Mouse (Mus musculus) midbrain, embryonic 14.5 days (tissue): Measurements from ENCODE around the gene Bach2. TPM values are rescaled to one million over a fixed set of nuclear protein-coding genes. Genes with fewer than 3 reads are reported as not detected.
A peak's percentile ranks its signal among the peaks of the same experiment; 100 is the strongest.

Experiments
- ATAC-seq: fragments of 200-750 bp; cut with Nextera tagmentation; 2 replicates; pipeline ENCODE4 v1.8.0; 2017; ENCODE audit warnings: moderate number of reproducible peaks, moderate library complexity; ENCODE audit not compliant: low FRiP score, low TSS enrichment
- DNase-seq: peaks from one replicate; pipeline ENCODE4 v3.0.0-alpha.2; 2015
- H3K27ac ChIP-seq: fragments of 300-500 bp; sonication (generic); replicated peaks from 2 replicates; pipeline ENCODE4 v1.5.1; 2014; ENCODE audit warnings: mild to moderate bottlenecking, low read depth, low read length, moderate library complexity
- H3K27me3 ChIP-seq: fragments of 300-500 bp; sonication (generic); 2 replicates; pipeline ENCODE4 v1.6.1; 2014; ENCODE audit warnings: low read length, control low read depth, mixed read lengths; ENCODE audit not compliant: control insufficient read depth, insufficient read depth
- H3K36me3 ChIP-seq: fragments of 300-500 bp; sonication (generic); 2 replicates; pipeline ENCODE4 v1.6.1; 2014; ENCODE audit warnings: low read length, control low read depth; ENCODE audit not compliant: control insufficient read depth, insufficient read depth
- H3K4me1 ChIP-seq: fragments of 300-500 bp; sonication (generic); 2 replicates; pipeline ENCODE4 v1.6.1; 2014; ENCODE audit warnings: mild to moderate bottlenecking, antibody characterized with exemption, low read length, control low read depth; ENCODE audit not compliant: control insufficient read depth, insufficient read depth
- H3K4me2 ChIP-seq: fragments of 300-500 bp; sonication (generic); 2 replicates; pipeline ENCODE4 v1.6.1; 2014; ENCODE audit warnings: mild to moderate bottlenecking, low read length, moderate library complexity
- H3K4me3 ChIP-seq: fragments of 300-500 bp; sonication (generic); replicated peaks from 2 replicates; pipeline ENCODE4 v1.5.1; 2014; ENCODE audit warnings: low read depth, low read length
- H3K9ac ChIP-seq: fragments of 300-500 bp; sonication (generic); replicated peaks from 2 replicates; pipeline ENCODE4 v1.6.1; 2014; ENCODE audit warnings: mild to moderate bottlenecking, low read length, moderate library complexity
- H3K9me3 ChIP-seq: fragments of 300-500 bp; sonication (generic); 2 replicates; pipeline ENCODE4 v1.6.1; 2016; ENCODE audit warnings: low read length, control low read depth, mixed read lengths; ENCODE audit not compliant: control insufficient read depth
- WGBS: fragments of 180-500 bp; shearing (Covaris S2); extraction: QIAGEN DNeasy Blood & Tissue Kit; methylation state at CpG from one replicate; pipeline ENCODE4 v1.1.7; 2014; 5-methylcytosine and 5-hydroxymethylcytosine counted together
- polyA plus RNA-seq: library from polyadenylated mRNA; unstranded; fragments of >200 nt; fragmentation: Nextera tagmentation; extraction: Ambion mirVana; gene quantifications from 2 replicates; pipeline ENCODE4 v1.2.1, GENCODE M21; 2014

The Bach2 gene
- polyA plus RNA-seq, 1 experiment from 2014 or later: 27.0 TPM

DNA sequence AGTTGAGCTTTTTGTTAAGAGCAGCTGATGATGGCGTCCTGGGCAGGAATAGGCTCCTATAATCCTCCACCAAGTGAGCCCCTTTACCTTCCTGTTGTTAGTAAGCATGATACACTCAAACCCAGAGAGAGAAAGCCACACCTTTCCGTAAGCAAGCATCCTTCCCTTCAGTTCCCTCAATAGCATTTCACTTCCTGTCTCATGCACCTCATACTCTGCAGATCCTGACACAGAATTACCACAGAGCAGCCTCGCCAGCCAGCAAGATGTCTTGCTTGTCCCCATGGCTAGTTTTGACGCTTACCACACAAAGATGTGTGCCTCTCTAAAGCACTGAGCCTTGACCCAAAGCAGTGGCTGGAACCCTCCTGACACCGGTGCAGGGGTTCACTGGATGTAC lies 348.9 kb downstream of the Bach2 start:
- ATAC-seq: no peak
- no peak overlapping the region for H3K4me2 ChIP-seq
- H3K9ac ChIP-seq: no peak overlapping the region
- no peak overlapping the region for H3K27ac ChIP-seq
- 88% methylated on average over 5 of the region's 5 CpGs for WGBS
- H3K9me3 ChIP-seq: no peaks in the 10 kb centered on the region
- no peaks in the 10 kb centered on the region for H3K36me3 ChIP-seq
- no peak for DNase-seq
- no peak overlapping the region for H3K4me3 ChIP-seq
- H3K4me1 ChIP-seq: no peaks in the 10 kb centered on the region
- H3K27me3 ChIP-seq: no peaks in the 10 kb centered on the region

GRCm38 (mm10) chr4:32588237-32588636 lies 349.6 kb downstream of the Bach2 start:
- no peaks in the 10 kb centered on the region for H3K27me3 ChIP-seq
- no peak for ATAC-seq
- H3K36me3 ChIP-seq: no peaks in the 10 kb centered on the region
- no peaks in the 10 kb centered on the region for H3K4me1 ChIP-seq
- 95% methylated on average over 6 of the region's 6 CpGs for WGBS
- H3K27ac ChIP-seq: no peak overlapping the region
- no peak overlapping the region for H3K4me2 ChIP-seq
- no peaks in the 10 kb centered on the region for H3K9me3 ChIP-seq
- DNase-seq: no peak
- H3K9ac ChIP-seq: no peak overlapping the region
- no peak overlapping the region for H3K4me3 ChIP-seq

- DNase-seq (peak; percentile 52), ATAC-seq (no peak)
- Histone ChIP-seq H3K9ac (no peak overlapping the region), H3K4me2 (no peak overlapping the region), H3K4me1 (no peaks in the 10 kb centered on the region), H3K4me3 (no peak overlapping the region), H3K27me3 (no peaks in the 10 kb centered on the region), H3K9me3 (no peaks in the 10 kb centered on the region), H3K27ac (no peak overlapping the region), H3K36me3 (no peaks in the 10 kb centered on the region)
- 30% methylated on average over 12 of the region's 12 CpGs for WGBS
Observed at GRCm38 (mm10) chr4:32601135-32601534, 362.5 kb downstream of the Bach2 start.

DNA sequence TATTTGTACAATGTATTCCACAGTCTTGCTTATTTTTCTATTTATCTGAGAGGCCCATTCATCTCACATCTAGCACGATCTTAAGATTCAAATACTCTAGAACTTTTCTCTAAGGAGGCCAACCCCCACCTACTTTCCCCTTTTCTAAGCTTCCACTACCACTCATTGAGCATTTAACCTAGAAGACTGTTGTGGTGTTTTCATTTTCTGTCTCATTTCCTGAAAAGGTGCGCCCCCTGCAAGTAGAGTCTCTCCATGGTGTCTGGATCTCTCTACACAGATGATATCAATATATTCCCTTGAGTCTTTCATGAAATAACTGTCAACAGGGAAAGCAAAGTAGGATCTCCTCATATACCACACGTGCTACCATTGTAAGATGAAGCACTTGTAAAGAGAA lies 364.1 kb downstream of the Bach2 start, which contains the start of gene Gja10:
Gja10 (minus strand) TSS at position 101 of the 400 bp plus-strand sequence.
- WGBS: 69% methylated on average over 3 of the region's 3 CpGs
- Histone ChIP-seq H3K27me3 (no peaks in the 10 kb centered on the region), H3K27ac (no peak within 1 kb of the TSS), H3K4me3 (no peak within 1 kb of the TSS), H3K36me3 (no peaks in the 10 kb centered on the region), H3K4me2 (no peak within 1 kb of the TSS), H3K9ac (no peak within 1 kb of the TSS), H3K9me3 (no peaks in the 10 kb centered on the region), H3K4me1 (no peaks in the 10 kb centered on the region)
- DNase-seq: no peak
- no peak for ATAC-seq

GRCm38 (mm10) chr4:32615034-32615881 lies 376.7 kb downstream of the Bach2 start, which contains the start of gene Casp8ap2:
Gene Casp8ap2, plus strand, starts transcription at chr4:32615451.
- DNase-seq (peak; percentile 99), ATAC-seq (peak; percentile 99)
- peak within 1 kb of the TSS; percentile 71 for H3K9ac ChIP-seq
- peaks cover 9% of the 10 kb centered on the region; the same call in 1 of the 2 replicates for H3K4me1 ChIP-seq
- peak within 1 kb of the TSS; percentile 63 for H3K4me2 ChIP-seq
- H3K27me3 ChIP-seq: no peaks in the 10 kb centered on the region
- WGBS: under 1% methylated on average over 67 of the region's 67 CpGs
- H3K9me3 ChIP-seq: no peaks in the 10 kb centered on the region
- H3K27ac ChIP-seq: peak within 1 kb of the TSS; percentile 85
- H3K4me3 ChIP-seq: peak within 1 kb of the TSS; percentile 92
- 0 out of 2 replicates have a peak, but pooled peaks cover 6% of the 10 kb centered on the region for H3K36me3 ChIP-seq

DNA sequence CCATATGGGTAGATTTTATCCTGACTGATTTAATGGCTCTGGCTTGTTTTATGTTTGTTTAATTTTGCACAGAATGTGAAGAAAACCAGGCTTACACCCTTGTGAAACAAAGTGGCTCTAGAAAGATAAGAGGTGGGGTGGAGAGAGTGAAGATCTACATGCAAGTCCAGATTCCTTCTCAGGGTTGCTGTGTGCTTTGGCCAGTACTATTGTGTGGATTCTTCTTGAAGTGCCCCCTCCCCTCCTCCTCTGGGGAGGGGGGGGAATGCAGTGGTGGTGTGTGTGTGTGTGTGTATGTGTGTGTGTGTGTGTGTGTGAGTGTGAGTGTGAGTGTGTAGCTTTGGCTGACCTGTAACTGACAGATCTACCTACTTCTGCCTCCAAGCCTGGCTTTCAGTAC lies 383.0 kb downstream of the Bach2 start:
- Histone ChIP-seq H3K36me3 (0 out of 2 replicates have a peak, but pooled peaks cover 6% of the 10 kb centered on the region), H3K27ac (no peak overlapping the region), H3K9me3 (no peaks in the 10 kb centered on the region), H3K4me2 (no peak overlapping the region), H3K4me3 (no peak overlapping the region), H3K4me1 (0 out of 2 replicates have a peak, but pooled peaks cover under 1% of the 10 kb centered on the region), H3K9ac (no peak overlapping the region), H3K27me3 (no peaks in the 10 kb centered on the region)
- ATAC-seq (no peak), DNase-seq (no peak)
